Mouse (Mus musculus): ENCODE measurements around the gene Syt7.

- no peak for TF ChIP-seq CTCF (IDR thresholded peaks at IDR 0.05; ENCODE audit: borderline replicate concordance, insufficient read depth, low read depth, low read length)
- no peak for TF ChIP-seq POLR2A (IDR thresholded peaks at IDR 0.05; ENCODE audit: borderline replicate concordance, insufficient read depth, low read length)
These were observed 106.8 kb downstream of the Syt7 start for GRCm38 (mm10) chr19:10495670-10496069.
